Mouse (Mus musculus) hindlimb bud, embryonic 11.5 days (tissue): ENCODE data around the gene Pou6f2.
A peak's percentile ranks its signal among the peaks of the same experiment; 100 is the strongest.

Experiments used
- DNase-seq: peaks from one replicate; pipeline ENCODE4 v3.0.0-alpha.2; 2012; ENCODE audit warnings: low read depth, low spot score; ENCODE audit errors: extremely low spot score

The Pou6f2 gene

GRCm38 (mm10) chr13:18397586-18397985 lies at the start of gene Pou6f2:
TSS of gene Pou6f2 (minus strand) at chr13:18397686.
- DNase-seq: no peak

GRCm38 (mm10) chr13:18439858-18440257 lies 42.4 kb upstream of the Pou6f2 start:
- DNase-seq: no peak

GRCm38 (mm10) chr13:18387673-18388072 lies 9.8 kb downstream of the Pou6f2 start:
- DNase-seq: no peak

GRCm38 (mm10) chr13:18363373-18363772 lies 34.1 kb downstream of the Pou6f2 start:
- peak; percentile 28 for DNase-seq

- no peak for DNase-seq
These were observed 52.7 kb downstream of the Pou6f2 start for GRCm38 (mm10) chr13:18344580-18345333.

GRCm38 (mm10) chr13:18338910-18339501 lies 58.5 kb downstream of the Pou6f2 start:
- no peak for DNase-seq

- no peak for DNase-seq
These were observed 59.5 kb downstream of the Pou6f2 start for GRCm38 (mm10) chr13:18338022-18338421.

GRCm38 (mm10) chr13:18334035-18334434 lies 63.5 kb downstream of the Pou6f2 start:
- DNase-seq: no peak

- DNase-seq: no peak
These were observed 64.9 kb downstream of the Pou6f2 start for GRCm38 (mm10) chr13:18332596-18332995.

GRCm38 (mm10) chr13:18323980-18324678 lies 73.4 kb downstream of the Pou6f2 start:
- DNase-seq: no peak

GRCm38 (mm10) chr13:18323407-18323806 lies 74.1 kb downstream of the Pou6f2 start:
- no peak for DNase-seq

GRCm38 (mm10) chr13:18312613-18313012 lies 84.9 kb downstream of the Pou6f2 start:
- no peak for DNase-seq

- no peak for DNase-seq
These were observed 88.5 kb downstream of the Pou6f2 start for GRCm38 (mm10) chr13:18309024-18309423.

- no peak for DNase-seq
These were observed 90.9 kb downstream of the Pou6f2 start for GRCm38 (mm10) chr13:18306506-18307145.

- no peak for DNase-seq
These were observed 97.5 kb downstream of the Pou6f2 start for GRCm38 (mm10) chr13:18299966-18300365.

GRCm38 (mm10) chr13:18293438-18293837 lies 104.0 kb downstream of the Pou6f2 start:
- no peak for DNase-seq

- no peak for DNase-seq
These were observed 107.1 kb downstream of the Pou6f2 start for GRCm38 (mm10) chr13:18290253-18290914.

GRCm38 (mm10) chr13:18287536-18287935 lies 110.0 kb downstream of the Pou6f2 start:
- no peak for DNase-seq

- no peak for DNase-seq
These were observed 115.0 kb downstream of the Pou6f2 start for GRCm38 (mm10) chr13:18282361-18282982.

GRCm38 (mm10) chr13:18281084-18281483 lies 116.4 kb downstream of the Pou6f2 start:
- no peak for DNase-seq
